Mouse (Mus musculus) MEL (cell line): Measurements from ENCODE around the gene Majin. TPM values are rescaled to one million over a fixed set of nuclear protein-coding genes. Genes with fewer than 3 reads are reported as not detected.
A peak's percentile ranks its signal among the peaks of the same experiment; 100 is the strongest.

Experiments
- DNase-seq: peaks from one replicate; pipeline ENCODE4 v3.0.0; 2011; ENCODE audit warnings: low read depth, low spot score
- H3K27ac ChIP-seq: 2 replicates; pipeline ENCODE4 v1.5.1; 2012; ENCODE audit warnings: low read depth, mild to moderate bottlenecking, control low read depth, low read length, moderate library complexity; ENCODE audit not compliant: control insufficient read depth
- H3K27me3 ChIP-seq, 2 experiments: fragments of 150-350 bp in 1 of 2; sonication (generic) in 1 of 2; 2 replicates each; pipeline ENCODE4 v1.6.1; 2012; ENCODE audit warnings: low read length in 2 of 2, mild to moderate bottlenecking in 2 of 2, improper control_type of control experiment in 1 of 2, moderate library complexity in 1 of 2; ENCODE audit not compliant: insufficient read depth in 2 of 2, control insufficient read depth in 1 of 2
- H3K36me3 ChIP-seq, 2 experiments: 2 replicates each; pipeline ENCODE4 v1.6.1; 2012 to 2014; ENCODE audit warnings: low read length in 2 of 2, improper control_type of control experiment in 1 of 2, inconsistent platforms in 1 of 2, mild to moderate bottlenecking in 1 of 2; ENCODE audit not compliant: insufficient read depth in 2 of 2, control insufficient read depth in 1 of 2
- H3K4me1 ChIP-seq, 2 experiments: fragments of 150-350 bp in 1 of 2; sonication (generic) in 1 of 2; 2 replicates each; pipeline ENCODE4 v1.6.1; 2012; ENCODE audit warnings: low read length in 2 of 2, improper control_type of control experiment in 1 of 2, mild to moderate bottlenecking in 1 of 2; ENCODE audit not compliant: insufficient read depth in 2 of 2, control insufficient read depth in 1 of 2
- H3K4me3 ChIP-seq, 2 experiments: fragments of 150-350 bp in 1 of 2; sonication (generic) in 1 of 2; 2 replicates each; pipeline ENCODE4 v1.5.1; 2012; ENCODE audit warnings: low read depth in 2 of 2, low read length in 2 of 2, mild to moderate bottlenecking in 2 of 2, moderate library complexity in 2 of 2, control low read depth in 1 of 2, improper control_type of control experiment in 1 of 2; ENCODE audit not compliant: control insufficient read depth in 1 of 2, insufficient read depth in 1 of 2
- H3K79me2 ChIP-seq: 2 replicates; pipeline ENCODE4 v1.6.1; 2012; ENCODE audit warnings: mild to moderate bottlenecking, low read length, moderate library complexity; ENCODE audit not compliant: control insufficient read depth, poor library complexity, insufficient read depth
- H3K9ac ChIP-seq: 2 replicates; pipeline ENCODE4 v1.6.1; 2012; ENCODE audit warnings: low read depth, mild to moderate bottlenecking, control low read depth, low read length, moderate library complexity; ENCODE audit not compliant: control insufficient read depth, poor library complexity, severe bottlenecking
- H3K9me3 ChIP-seq: fragments of 150-350 bp; sonication (generic); replicated peaks from 2 replicates; pipeline ENCODE4 v1.6.1; 2012; ENCODE audit warnings: mild to moderate bottlenecking, low read length, improper control_type of control experiment, moderate library complexity; ENCODE audit not compliant: insufficient read depth
- CHD1 ChIP-seq: IDR thresholded peaks from 2 replicates; pipeline ENCODE4 v1.6.1; 2012; ENCODE audit warnings: low read depth, mild to moderate bottlenecking, inconsistent platforms, low read length, improper control_type of control experiment
- CHD2 ChIP-seq: IDR thresholded peaks from 2 replicates; pipeline ENCODE4 v1.6.1; 2011; ENCODE audit warnings: low read length, improper control_type of control experiment
- CTCF ChIP-seq, 3 experiments: IDR thresholded peaks in 2 of 3; conservative IDR thresholded peaks in 1 of 3; 2 replicates each; pipeline ENCODE4 v1.5.1; 2011 to 2012; ENCODE audit warnings: low read length in 3 of 3, low read depth in 2 of 3, mild to moderate bottlenecking in 2 of 3, improper control_type of control experiment in 1 of 3, inconsistent platforms in 1 of 3, mixed read lengths in 1 of 3, moderate library complexity in 1 of 3; ENCODE audit not compliant: control insufficient read depth in 1 of 3, insufficient read depth in 1 of 3, poor library complexity in 1 of 3, severe bottlenecking in 1 of 3
- E2F4 ChIP-seq: IDR thresholded peaks from 2 replicates; pipeline ENCODE4 v1.6.1; 2011; ENCODE audit warnings: low read depth, low read length, improper control_type of control experiment, borderline replicate concordance
- ELF1 ChIP-seq: IDR thresholded peaks from 2 replicates; pipeline ENCODE4 v1.6.1; 2014; ENCODE audit warnings: low read depth, mild to moderate bottlenecking, inconsistent platforms, low read length, improper control_type of control experiment, moderate library complexity
- ETS1 ChIP-seq: IDR thresholded peaks from 2 replicates; pipeline ENCODE4 v1.6.1; 2012; ENCODE audit warnings: low read depth, mild to moderate bottlenecking, inconsistent platforms, low read length, improper control_type of control experiment, moderate library complexity
- GABPA ChIP-seq: IDR thresholded peaks from 2 replicates; pipeline ENCODE4 v1.6.1; 2012; ENCODE audit warnings: low read depth, mild to moderate bottlenecking, inconsistent platforms, low read length, improper control_type of control experiment, moderate library complexity
- GATA1 ChIP-seq: IDR thresholded peaks from 2 replicates; pipeline ENCODE4 v1.6.1; 2011; ENCODE audit warnings: low read depth, low read length, improper control_type of control experiment
- HCFC1 ChIP-seq: IDR thresholded peaks from 2 replicates; pipeline ENCODE4 v1.6.1; 2012; ENCODE audit warnings: low read depth, mild to moderate bottlenecking, inconsistent platforms, low read length, improper control_type of control experiment, moderate library complexity
- KAT2A ChIP-seq: conservative IDR thresholded peaks from 2 replicates; pipeline ENCODE4 v1.6.1; 2012; ENCODE audit warnings: low read depth, low read length, improper control_type of control experiment, inconsistent platforms
- MAX ChIP-seq: IDR thresholded peaks from 2 replicates; pipeline ENCODE4 v1.6.1; 2011; ENCODE audit warnings: low read length, improper control_type of control experiment
- MEF2A ChIP-seq: IDR thresholded peaks from 2 replicates; pipeline ENCODE4 v1.6.1; 2014; ENCODE audit warnings: low read depth, mild to moderate bottlenecking, inconsistent platforms, low read length, improper control_type of control experiment; ENCODE audit not compliant: poor library complexity, insufficient replicate concordance, severe bottlenecking; ENCODE audit errors: extremely low read depth
- MXI1 ChIP-seq: IDR thresholded peaks from 2 replicates; pipeline ENCODE4 v1.6.1; 2011; ENCODE audit warnings: mild to moderate bottlenecking, low read depth, low read length, improper control_type of control experiment
- MYB ChIP-seq: IDR thresholded peaks from 2 replicates; pipeline ENCODE4 v1.6.1; 2011; ENCODE audit warnings: mild to moderate bottlenecking, low read depth, low read length, improper control_type of control experiment
- NELFE ChIP-seq: IDR thresholded peaks from 2 replicates; pipeline ENCODE4 v1.6.1; 2011; ENCODE audit warnings: low read depth, low read length, improper control_type of control experiment
- NRF1 ChIP-seq: IDR thresholded peaks from 2 replicates; pipeline ENCODE4 v1.6.1; 2014; ENCODE audit warnings: low read depth, mild to moderate bottlenecking, inconsistent platforms, low read length, improper control_type of control experiment, moderate library complexity; ENCODE audit not compliant: poor library complexity, insufficient read depth, severe bottlenecking
- POLR2AphosphoS2 ChIP-seq: IDR thresholded peaks from 2 replicates; pipeline ENCODE4 v1.6.1; 2011; ENCODE audit warnings: low read length, improper control_type of control experiment
- RAD21 ChIP-seq: IDR thresholded peaks from 2 replicates; pipeline ENCODE4 v1.6.1; 2011; ENCODE audit warnings: mild to moderate bottlenecking, low read depth, low read length, improper control_type of control experiment
- RCOR1 ChIP-seq: IDR thresholded peaks from 2 replicates; pipeline ENCODE4 v1.6.1; 2012; ENCODE audit warnings: low read depth, mild to moderate bottlenecking, inconsistent platforms, low read length, improper control_type of control experiment
- SIN3A ChIP-seq: IDR thresholded peaks from 2 replicates; pipeline ENCODE4 v1.6.1; 2012; ENCODE audit warnings: low read length, improper control_type of control experiment, inconsistent platforms
- TBP ChIP-seq: IDR thresholded peaks from 2 replicates; pipeline ENCODE4 v1.8.0; 2011; ENCODE audit warnings: low read depth, low read length, improper control_type of control experiment
- TCF12 ChIP-seq: IDR thresholded peaks from 2 replicates; pipeline ENCODE4 v1.6.1; 2014; ENCODE audit warnings: low read depth, mild to moderate bottlenecking, inconsistent platforms, low read length, improper control_type of control experiment, moderate library complexity
- UBTF ChIP-seq: IDR thresholded peaks from 2 replicates; pipeline ENCODE4 v1.6.1; 2012; ENCODE audit warnings: low read depth, mild to moderate bottlenecking, inconsistent platforms, low read length, improper control_type of control experiment, moderate library complexity, borderline replicate concordance; ENCODE audit not compliant: insufficient read depth
- USF1 ChIP-seq: IDR thresholded peaks from 2 replicates; pipeline ENCODE4 v1.6.1; 2014; ENCODE audit warnings: low read depth, mild to moderate bottlenecking, inconsistent platforms, low read length, improper control_type of control experiment, moderate library complexity
- USF2 ChIP-seq, 2 experiments: IDR thresholded peaks; 2 replicates each; pipeline ENCODE4 v1.6.1; 2011 to 2012; ENCODE audit warnings: improper control_type of control experiment in 2 of 2, low read length in 2 of 2, borderline replicate concordance in 1 of 2, inconsistent platforms in 1 of 2, low read depth in 1 of 2, mild to moderate bottlenecking in 1 of 2; ENCODE audit not compliant: insufficient read depth in 1 of 2
- ZC3H11A ChIP-seq: IDR thresholded peaks from 2 replicates; pipeline ENCODE4 v1.6.1; 2012; ENCODE audit warnings: low read depth, mild to moderate bottlenecking, inconsistent platforms, low read length, improper control_type of control experiment
- ZKSCAN1 ChIP-seq: IDR thresholded peaks from 2 replicates; pipeline ENCODE4 v1.6.1; 2012; ENCODE audit warnings: low read depth, mild to moderate bottlenecking, inconsistent platforms, low read length, improper control_type of control experiment, moderate library complexity
- ZMIZ1 ChIP-seq: IDR thresholded peaks from 2 replicates; pipeline ENCODE4 v1.6.1; 2012; ENCODE audit warnings: low read depth, mild to moderate bottlenecking, inconsistent platforms, low read length, improper control_type of control experiment, moderate library complexity
- ZNF384 ChIP-seq: IDR thresholded peaks from 2 replicates; pipeline ENCODE4 v1.6.1; 2012; ENCODE audit warnings: low read depth, mild to moderate bottlenecking, inconsistent platforms, low read length, improper control_type of control experiment
- polyA plus RNA-seq, 2 experiments: library from polyadenylated mRNA; stranded (reverse) in 1 of 2; unstranded in 1 of 2; fragments of >175 nt in 1 of 2; fragments of >200 nt in 1 of 2; gene quantifications; 2 replicates each; pipeline versions ENCODE4 v1.2.1 to v1.2.4; 2012; ENCODE audit warnings: low replicate concordance in 2 of 2, low read depth in 1 of 2; ENCODE audit not compliant: insufficient read length in 2 of 2, insufficient read depth in 1 of 2, missing spikeins in 1 of 2
- total RNA-seq: library from RNA; depleted of rRNA; stranded (reverse); fragments of 300-350 nt; gene quantifications from 2 replicates; pipeline ENCODE4 v1.2.3, GENCODE M21; 2012

Gene Majin
- total and polyA plus RNA-seq, 3 experiments = not detected

DNA sequence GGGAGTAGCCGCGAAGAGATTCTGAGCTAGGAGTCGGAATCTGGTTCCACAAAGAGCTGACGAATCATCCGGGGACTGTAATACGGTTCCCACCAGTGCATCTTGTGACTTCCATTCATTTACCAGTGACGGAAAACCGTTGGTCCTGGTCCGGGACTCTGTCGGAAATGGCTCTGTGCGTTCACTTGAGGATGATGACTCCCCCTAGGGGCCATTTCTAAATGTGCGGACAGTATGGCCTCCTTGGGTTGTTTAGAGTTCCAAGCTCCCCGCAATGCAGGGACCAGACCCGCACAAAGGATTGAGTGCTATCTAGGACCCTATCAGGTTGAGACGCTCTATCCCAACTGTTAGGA lies 42.8 kb upstream of the Majin start, which contains the start of gene Arl2 (continued):
- peak; percentile 58; the same call in 1 of the 2 replicates for TF ChIP-seq SIN3A
- no peak for TF ChIP-seq USF2 (IDR thresholded peaks at IDR 0.05; ENCODE audit: borderline replicate concordance in 1 of 2, insufficient read depth in 1 of 2, low read depth in 1 of 2, low read length in 2 of 2)

GRCm38 (mm10) chr19:6144842-6145241 lies 39.3 kb upstream of the Majin start:
- Histone ChIP-seq H3K79me2 (peaks cover 5% of the 10 kb centered on the region; the same call in 1 of the 2 replicates), H3K36me3 (peaks cover 0 to 7% of the 10 kb centered on the region in 2 experiments; a peak in 2 of 4 replicates), H3K9ac (no peak overlapping the region), H3K27me3 (no peaks in the 10 kb centered on the region; a peak in 1 of 4 replicates), H3K4me1 (peaks cover 2 to 9% of the 10 kb centered on the region in 2 experiments; a peak in 3 of 4 replicates), H3K27ac (no peak overlapping the region), H3K9me3 (no peaks in the 10 kb centered on the region), H3K4me3 (no peak overlapping the region)
- no peak for DNase-seq
- no peak for TF ChIP-seq GATA1
- no peak for TF ChIP-seq MEF2A
- TF ChIP-seq ETS1 = no peak
- TF ChIP-seq CTCF (IDR thresholded peaks at IDR 0.05 in 2 of 3, conservative IDR thresholded peaks at IDR 0.05 in 1 of 3; ENCODE audit: control insufficient read depth in 1 of 3, insufficient read depth in 1 of 3, low read depth in 2 of 3, low read length in 3 of 3, poor library complexity in 1 of 3, severe bottlenecking in 1 of 3) = peak in 1 of 3 experiments; percentile 3; a peak in 1 of 6 replicates
- TF ChIP-seq MAX = no peak
- TF ChIP-seq NRF1 = no peak
- no peak for TF ChIP-seq ZNF384

DNA sequence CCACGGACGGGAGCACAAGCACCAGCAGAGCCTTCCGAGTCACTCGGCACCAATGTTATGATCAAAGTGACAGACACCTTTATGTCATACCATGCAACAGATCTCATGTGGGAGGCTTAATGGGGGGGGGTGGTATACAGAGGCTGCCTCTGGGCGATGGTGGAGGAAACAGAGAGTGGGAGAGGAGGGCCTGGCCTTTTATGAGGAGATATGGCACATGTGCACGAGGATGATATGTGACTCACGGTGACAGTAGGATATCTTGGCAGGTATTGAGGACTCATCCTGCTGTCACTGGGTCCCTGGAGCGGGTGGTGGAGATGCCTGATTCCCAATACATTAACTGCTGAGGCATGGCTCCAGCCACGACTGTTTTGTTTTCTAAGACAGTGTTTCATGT lies 29.0 kb upstream of the Majin start:
- peak; percentile 67 for DNase-seq
- Histone ChIP-seq H3K9ac (no peak overlapping the region; the same call in 1 of the 2 replicates), H3K27ac (no peak overlapping the region; the same call in 1 of the 2 replicates), H3K4me3 (no peak overlapping the region), H3K36me3 (peaks cover 0 to 6% of the 10 kb centered on the region in 2 experiments; a peak in 1 of 4 replicates), H3K79me2 (no peaks in the 10 kb centered on the region), H3K4me1 (peaks cover 2 to 14% of the 10 kb centered on the region in 2 experiments; a peak in 3 of 4 replicates), H3K27me3 (peaks cover 0 to 4% of the 10 kb centered on the region in 2 experiments), H3K9me3 (no peaks in the 10 kb centered on the region)
- TF ChIP-seq USF1 (no peak), ELF1 (no peak), CHD1 (no peak), MAX (peak; percentile 41; the same call in 1 of the 2 replicates), UBTF (no peak), ZC3H11A (no peak), MXI1 (0 out of 2 replicates have a peak, but pooled peaks have one; percentile 37), NELFE (no peak), KAT2A (no peak), GABPA (no peak), ZMIZ1 (no peak), RCOR1 (no peak), E2F4 (no peak), MYB (no peak), HCFC1 (no peak), ZKSCAN1 (no peak), CHD2 (no peak), SIN3A (no peak), POLR2AphosphoS2 (no peak), TCF12 (peak; percentile 64; the same call in 1 of the 2 replicates), RAD21 (no peak), TBP (no peak)
